Mouse (Mus musculus): ENCODE results near the gene Cfap61.

Cfap61 gene

GRCm38 (mm10) chr2:146223176-146223905 is 288.8 kb downstream of the Cfap61 start:
- DNase-seq: no peak

GRCm38 (mm10) chr2:146224141-146224540 is 289.6 kb downstream of the Cfap61 start:
- no peak for DNase-seq

GRCm38 (mm10) chr2:146225818-146226217 is 291.2 kb downstream of the Cfap61 start:
- DNase-seq: no peak

- DNase-seq: peak; percentile 63
Observed at GRCm38 (mm10) chr2:146226484-146226883, 291.9 kb downstream of the Cfap61 start.

- DNase-seq: no peak
Observed at GRCm38 (mm10) chr2:146227646-146228045, 293.1 kb downstream of the Cfap61 start.

GRCm38 (mm10) chr2:146228435-146228834 is 293.9 kb downstream of the Cfap61 start:
- DNase-seq: no peak

- no peak for DNase-seq
Observed at GRCm38 (mm10) chr2:146231485-146231884, 296.9 kb downstream of the Cfap61 start.

- no peak for DNase-seq
Observed at GRCm38 (mm10) chr2:146239196-146239747, 304.7 kb downstream of the Cfap61 start.

- DNase-seq: no peak
Observed at GRCm38 (mm10) chr2:146244049-146244448, 309.5 kb downstream of the Cfap61 start.

- no peak for DNase-seq
Observed at GRCm38 (mm10) chr2:146245401-146245800, 310.8 kb downstream of the Cfap61 start.

GRCm38 (mm10) chr2:146246409-146247075 is 312.0 kb downstream of the Cfap61 start:
- no peak for DNase-seq

GRCm38 (mm10) chr2:146247576-146247975 is 313.0 kb downstream of the Cfap61 start:
- DNase-seq: no peak

- no peak for DNase-seq
Observed at GRCm38 (mm10) chr2:146249033-146249432, 314.4 kb downstream of the Cfap61 start.

GRCm38 (mm10) chr2:146250236-146250904 is 315.8 kb downstream of the Cfap61 start:
- DNase-seq: no peak

GRCm38 (mm10) chr2:146254387-146254786 is 319.8 kb downstream of the Cfap61 start:
- DNase-seq: no peak

GRCm38 (mm10) chr2:146255636-146256035 is 321.1 kb downstream of the Cfap61 start:
- no peak for DNase-seq

- peak; percentile 22 for DNase-seq
Observed at GRCm38 (mm10) chr2:146256321-146256875, 321.8 kb downstream of the Cfap61 start.

- no peak for DNase-seq
Observed at GRCm38 (mm10) chr2:146257037-146257436, 322.5 kb downstream of the Cfap61 start.

GRCm38 (mm10) chr2:146257609-146258008 is 323.0 kb downstream of the Cfap61 start:
- DNase-seq: no peak

- no peak for DNase-seq
Observed at GRCm38 (mm10) chr2:146258736-146259469, 324.3 kb downstream of the Cfap61 start.

GRCm38 (mm10) chr2:146259787-146260560 is 325.4 kb downstream of the Cfap61 start:
- no peak for DNase-seq

- DNase-seq: no peak
Observed at GRCm38 (mm10) chr2:146261146-146261545, 326.6 kb downstream of the Cfap61 start.
